Mouse (Mus musculus) intestine, embryonic 16.5 days (tissue): Measurements from ENCODE around the gene Kcnab2. TPM values are rescaled to one million over a fixed set of nuclear protein-coding genes. Genes with fewer than 3 reads are reported as not detected.

ENCODE experiments used
- ATAC-seq: fragments of 200-750 bp; cut with Nextera tagmentation; 2 replicates; pipeline ENCODE4 v1.8.0; 2017; ENCODE audit warnings: moderate TSS enrichment, moderate library complexity
- H3K27ac ChIP-seq: fragments of 300-500 bp; sonication (generic); 2 replicates; pipeline ENCODE4 v1.5.1; 2014; ENCODE audit warnings: mild to moderate bottlenecking, low read length
- H3K27me3 ChIP-seq: fragments of 300-500 bp; sonication (generic); replicated peaks from 2 replicates; pipeline ENCODE4 v1.6.1; 2014; ENCODE audit warnings: low read length, control low read depth, mixed read lengths; ENCODE audit not compliant: control insufficient read depth, insufficient read depth
- H3K36me3 ChIP-seq: fragments of 300-500 bp; sonication (generic); 2 replicates; pipeline ENCODE4 v1.6.1; 2014; ENCODE audit warnings: low read length, control low read depth; ENCODE audit not compliant: control insufficient read depth, insufficient read depth
- H3K4me1 ChIP-seq: fragments of 300-500 bp; sonication (generic); 2 replicates; pipeline ENCODE4 v1.6.1; 2014; ENCODE audit warnings: low read length, control low read depth, mixed read lengths; ENCODE audit not compliant: control insufficient read depth, insufficient read depth
- H3K4me2 ChIP-seq: fragments of 300-500 bp; sonication (generic); 2 replicates; pipeline ENCODE4 v1.6.1; 2014; ENCODE audit warnings: low read depth, low read length, control low read depth
- H3K4me3 ChIP-seq: fragments of 300-500 bp; sonication (generic); 2 replicates; pipeline ENCODE4 v1.5.1; 2014; ENCODE audit warnings: mild to moderate bottlenecking, low read length
- H3K9ac ChIP-seq: fragments of 300-500 bp; sonication (generic); 2 replicates; pipeline ENCODE4 v1.6.1; 2014; ENCODE audit warnings: low read depth, low read length
- H3K9me3 ChIP-seq: fragments of 300-500 bp; sonication (generic); 2 replicates; pipeline ENCODE4 v1.6.1; 2016; ENCODE audit warnings: low read length, control low read depth; ENCODE audit not compliant: control insufficient read depth
- WGBS: fragments of 180-500 bp; shearing (Covaris S2); extraction: QIAGEN DNeasy Blood & Tissue Kit; methylation state at CpG from one replicate; pipeline ENCODE4 v1.1.7; 2014; 5-methylcytosine and 5-hydroxymethylcytosine counted together
- polyA plus RNA-seq: library from polyadenylated mRNA; unstranded; fragments of >200 nt; fragmentation: Nextera tagmentation; extraction: Ambion mirVana; gene quantifications from 2 replicates; pipeline ENCODE4 v1.2.1, GENCODE M21; 2015

The Kcnab2 gene
- 3.3 and 4.4 TPM in 2 replicates for polyA plus RNA-seq

DNA sequence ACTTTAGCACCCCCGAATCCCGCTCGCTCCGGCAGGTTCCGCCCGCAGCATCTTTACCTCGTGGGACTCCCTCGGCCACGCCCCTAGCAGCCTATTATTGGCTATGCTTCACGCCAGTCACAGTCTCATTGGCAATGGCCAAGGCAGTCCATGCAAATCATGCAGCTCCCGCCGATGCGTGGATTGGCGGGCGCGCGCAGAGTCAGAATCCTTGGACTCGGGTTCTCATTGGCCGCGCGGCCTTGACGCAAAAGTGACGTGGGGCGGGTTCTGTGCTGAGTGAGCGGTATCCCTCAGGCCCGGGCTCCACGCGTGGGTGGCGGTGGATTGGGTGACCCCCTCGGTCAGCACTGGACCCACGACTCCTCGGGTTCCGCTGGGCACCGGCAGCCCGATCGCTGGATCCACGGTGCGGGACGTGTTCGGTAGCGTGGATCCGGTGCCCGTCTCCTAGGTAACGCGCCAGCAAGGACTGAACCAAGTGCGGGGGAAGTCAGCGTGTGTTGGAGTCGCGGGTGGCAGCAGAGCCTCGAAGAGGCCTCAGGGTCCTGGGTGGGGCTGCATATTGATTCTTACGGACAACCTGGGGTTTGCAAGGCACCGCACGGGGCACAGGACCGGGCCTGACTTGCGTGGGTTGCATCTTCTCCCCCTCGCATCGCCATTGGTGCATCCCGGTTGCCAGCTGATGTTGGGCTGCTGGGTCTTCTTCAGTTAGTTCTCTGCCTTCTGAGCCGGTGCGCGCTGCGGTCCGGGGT is at the start of gene Kcnab2:
Kcnab2 (minus strand) TSS at position 406 of the 758 bp plus-strand sequence.
- peaks cover 12% of the 10 kb centered on the region for H3K27me3 ChIP-seq
- peak; percentile 99 for ATAC-seq
- H3K27ac ChIP-seq, result peak within 1 kb of the TSS; percentile 35; the same call in 1 of the 2 replicates
- no peaks in the 10 kb centered on the region for H3K36me3 ChIP-seq
- H3K4me3 ChIP-seq, result peak within 1 kb of the TSS; percentile 80
- under 1% methylated on average over 63 of the region's 63 CpGs for WGBS
- H3K9me3 ChIP-seq, result 0 out of 2 replicates have a peak, but pooled peaks cover 3% of the 10 kb centered on the region
- peaks cover 13% of the 10 kb centered on the region for H3K4me1 ChIP-seq
- H3K4me2 ChIP-seq, result peak within 1 kb of the TSS; percentile 88
- H3K9ac ChIP-seq, result peak within 1 kb of the TSS; percentile 75

DNA sequence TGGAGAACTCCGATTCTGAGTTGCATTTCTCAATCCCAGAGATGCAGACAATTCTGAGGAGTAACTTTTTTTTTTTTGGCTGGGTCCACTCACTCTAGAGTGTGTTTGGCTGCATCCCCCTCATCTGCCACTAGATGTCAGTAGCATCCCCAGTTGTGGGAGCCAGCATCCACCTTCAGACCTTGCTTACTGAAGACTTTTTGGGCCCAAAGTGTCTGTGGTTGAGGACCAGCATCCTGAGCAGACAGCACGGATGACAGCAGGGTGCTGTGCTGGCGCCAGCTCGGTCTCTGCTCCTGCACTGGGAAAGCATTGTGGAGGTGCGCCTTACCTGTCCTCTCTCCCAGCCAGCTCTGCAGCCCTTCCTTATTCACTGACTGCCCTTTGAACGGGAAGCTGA is 42.4 kb upstream of the Kcnab2 start:
- H3K36me3 ChIP-seq, result no peaks in the 10 kb centered on the region
- H3K9ac ChIP-seq, result no peak overlapping the region
- no peaks in the 10 kb centered on the region for H3K27me3 ChIP-seq
- no peak overlapping the region for H3K4me2 ChIP-seq
- H3K4me1 ChIP-seq, result no peaks in the 10 kb centered on the region
- 32% methylated on average over 6 of the region's 6 CpGs for WGBS
- no peak overlapping the region for H3K4me3 ChIP-seq
- H3K27ac ChIP-seq, result no peak overlapping the region
- H3K9me3 ChIP-seq, result no peaks in the 10 kb centered on the region
- ATAC-seq, result no peak

DNA sequence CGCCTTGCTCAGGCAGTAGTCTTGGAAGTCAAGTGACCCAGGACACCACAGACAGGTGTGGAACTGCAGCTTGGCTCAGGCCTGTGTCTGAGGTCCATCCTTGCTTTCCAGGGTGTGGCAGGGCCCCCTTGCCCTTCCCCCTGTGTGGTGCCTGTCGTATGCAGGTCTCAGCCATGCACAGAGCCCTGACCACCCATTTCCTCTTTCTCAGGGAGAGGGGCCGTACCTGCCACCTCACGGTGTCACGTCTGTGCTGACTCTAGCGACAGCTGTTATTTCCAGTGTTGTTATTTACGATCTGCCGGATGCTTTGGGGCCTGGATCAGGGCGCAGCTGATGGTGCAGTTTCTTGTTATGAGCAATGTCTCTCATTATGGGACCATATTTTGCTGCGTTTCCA is 41.4 kb upstream of the Kcnab2 start:
- WGBS, result 71% methylated on average over 10 of the region's 10 CpGs
- H3K9me3 ChIP-seq, result no peaks in the 10 kb centered on the region
- no peak overlapping the region for H3K27ac ChIP-seq
- H3K4me2 ChIP-seq, result no peak overlapping the region
- no peak overlapping the region for H3K4me3 ChIP-seq
- no peak overlapping the region for H3K9ac ChIP-seq
- no peak for ATAC-seq
- H3K36me3 ChIP-seq, result no peaks in the 10 kb centered on the region
- no peaks in the 10 kb centered on the region for H3K27me3 ChIP-seq
- H3K4me1 ChIP-seq, result no peaks in the 10 kb centered on the region

DNA sequence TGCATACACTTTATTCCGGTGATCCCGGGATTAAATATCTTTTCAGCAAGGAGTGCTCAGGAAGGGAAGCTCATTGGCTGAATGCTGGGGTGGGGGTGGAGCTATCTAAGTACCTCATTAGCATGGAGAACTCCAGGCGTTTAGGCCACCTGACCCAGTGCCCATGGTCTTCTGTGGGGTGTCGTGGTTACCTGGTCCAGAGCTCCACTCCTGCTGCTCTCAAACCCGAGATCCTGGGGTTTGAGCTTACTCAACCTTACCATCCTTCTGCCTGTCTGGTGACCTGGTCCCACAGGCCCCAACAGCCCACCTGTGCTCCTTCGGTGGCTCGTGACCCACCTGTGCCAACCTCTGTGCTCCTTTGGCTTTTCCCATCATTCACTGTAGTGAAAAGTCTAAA is 37.2 kb upstream of the Kcnab2 start:
- no peak overlapping the region for H3K9ac ChIP-seq
- ATAC-seq, result no peak
- WGBS, result 78% methylated on average over 7 of the region's 7 CpGs
- H3K27me3 ChIP-seq, result no peaks in the 10 kb centered on the region
- no peak overlapping the region for H3K4me2 ChIP-seq
- no peaks in the 10 kb centered on the region for H3K9me3 ChIP-seq
- H3K27ac ChIP-seq, result no peak overlapping the region
- H3K4me3 ChIP-seq, result no peak overlapping the region
- H3K36me3 ChIP-seq, result no peaks in the 10 kb centered on the region
- no peaks in the 10 kb centered on the region for H3K4me1 ChIP-seq

DNA sequence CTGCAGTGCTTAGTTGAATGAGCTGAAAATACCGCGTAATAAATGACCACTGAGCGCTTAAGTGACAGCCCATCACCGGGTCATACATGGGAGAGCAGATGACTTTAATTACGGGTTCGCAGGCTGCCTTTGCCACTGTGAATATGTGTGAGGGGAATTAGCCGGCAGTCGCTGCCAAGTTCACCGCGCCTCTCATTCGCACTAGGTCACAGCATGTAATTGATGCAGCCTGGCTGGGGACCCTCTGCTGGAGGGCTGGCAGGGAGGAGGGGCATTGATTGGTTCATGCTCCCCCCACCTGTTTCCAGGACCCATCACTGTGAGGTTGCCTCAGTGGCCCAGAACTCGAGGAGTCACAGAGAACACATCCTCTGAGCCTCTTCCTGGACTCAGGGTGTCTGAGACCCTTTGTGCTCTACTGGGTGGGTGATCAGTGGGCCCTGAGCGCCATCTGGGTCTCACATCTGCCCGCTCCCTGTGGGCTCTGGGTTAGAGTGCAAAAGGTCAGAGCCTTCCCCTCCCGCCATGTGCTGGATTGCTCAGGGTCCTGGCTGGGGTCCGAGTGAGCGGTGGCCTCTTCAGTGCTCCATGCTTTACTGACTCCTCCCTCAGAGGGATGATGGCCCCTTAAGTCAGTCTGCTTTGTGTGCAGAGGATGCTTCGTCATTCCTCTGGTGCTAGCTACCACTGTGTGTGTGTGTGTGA is 34.7 kb upstream of the Kcnab2 start:
- 67% methylated on average over 18 of the region's 18 CpGs for WGBS
- no peak for ATAC-seq
- no peaks in the 10 kb centered on the region for H3K27me3 ChIP-seq

DNA sequence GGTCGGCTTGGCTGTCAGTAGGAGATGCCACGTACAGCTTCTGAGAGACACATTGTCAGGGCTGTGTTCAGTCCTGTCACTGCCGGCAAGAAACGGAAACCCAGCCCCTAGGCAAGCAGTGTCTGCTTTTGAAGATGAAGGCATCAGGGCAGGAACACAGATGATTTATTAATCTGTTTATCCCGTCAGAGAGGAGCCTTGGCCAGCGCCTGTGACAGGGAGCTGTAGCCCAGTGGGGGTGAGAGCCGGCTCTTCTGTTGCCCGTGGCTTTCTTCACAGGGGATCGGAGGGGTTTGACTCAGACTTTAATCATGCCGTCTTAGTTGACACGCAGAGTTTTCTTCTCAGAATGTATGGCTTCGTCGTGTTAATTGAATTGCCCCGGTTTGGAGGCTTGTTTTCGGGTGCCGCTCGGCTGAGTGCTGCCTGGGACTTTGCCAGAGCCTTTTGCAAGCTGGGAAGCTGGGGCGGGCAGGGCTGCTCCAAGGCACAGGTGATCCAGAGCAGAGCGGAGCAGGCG is 16.7 kb upstream of the Kcnab2 start:
- H3K27ac ChIP-seq, result no peak overlapping the region
- 32% methylated on average over 20 of the region's 20 CpGs for WGBS
- no peak overlapping the region for H3K9ac ChIP-seq
- H3K27me3 ChIP-seq, result no peaks in the 10 kb centered on the region
- no peak overlapping the region for H3K4me2 ChIP-seq
- no peaks in the 10 kb centered on the region for H3K36me3 ChIP-seq
- ATAC-seq, result no peak
- no peaks in the 10 kb centered on the region; the same call in 1 of the 2 replicates for H3K9me3 ChIP-seq
- H3K4me3 ChIP-seq, result no peak overlapping the region
- H3K4me1 ChIP-seq, result no peaks in the 10 kb centered on the region

More for the DNA sequence above, 34.7 kb upstream of the Kcnab2 start:
- Histone ChIP-seq H3K4me3 (no peak overlapping the region), H3K4me2 (no peak overlapping the region), H3K4me1 (no peaks in the 10 kb centered on the region), H3K36me3 (peaks cover 6% of the 10 kb centered on the region; the same call in 1 of the 2 replicates), H3K9ac (no peak overlapping the region), H3K9me3 (0 out of 2 replicates have a peak, but pooled peaks cover 2% of the 10 kb centered on the region), H3K27ac (no peak overlapping the region)

DNA sequence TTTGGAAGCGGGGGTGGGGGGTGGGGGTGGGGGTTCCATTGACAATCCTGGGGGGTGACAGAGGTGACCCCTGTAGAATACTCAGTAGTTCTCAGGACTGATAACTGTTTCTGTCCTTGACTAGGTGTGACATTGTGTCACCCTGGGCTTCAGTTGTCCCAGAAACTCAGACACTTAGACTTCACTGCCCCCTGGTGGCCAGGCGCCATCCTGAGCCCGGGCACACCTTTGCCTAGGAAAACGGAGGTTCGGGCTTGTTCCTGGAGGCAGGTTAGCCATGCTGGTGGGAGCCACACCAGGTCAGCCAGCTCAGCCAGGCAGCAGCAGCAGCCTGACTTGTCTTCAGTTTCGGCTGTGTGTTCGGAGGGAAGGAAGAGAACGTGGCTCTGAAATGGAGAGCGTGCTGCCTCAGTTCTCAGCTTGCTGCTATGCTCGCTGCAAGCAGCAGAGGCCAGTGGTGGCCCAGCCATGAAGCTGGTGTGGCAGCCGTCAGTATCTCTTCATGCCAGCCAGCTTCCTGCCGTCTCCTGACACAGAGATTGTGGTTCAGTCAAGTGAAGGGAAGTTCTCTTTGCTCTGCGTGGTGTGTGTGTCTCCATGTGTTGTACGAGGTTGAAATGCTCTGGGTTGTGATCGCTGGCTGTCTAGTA is 13.7 kb upstream of the Kcnab2 start:
- no peak overlapping the region for H3K27ac ChIP-seq
- no peak for ATAC-seq
- 58% methylated on average over 15 of the region's 15 CpGs for WGBS

DNA sequence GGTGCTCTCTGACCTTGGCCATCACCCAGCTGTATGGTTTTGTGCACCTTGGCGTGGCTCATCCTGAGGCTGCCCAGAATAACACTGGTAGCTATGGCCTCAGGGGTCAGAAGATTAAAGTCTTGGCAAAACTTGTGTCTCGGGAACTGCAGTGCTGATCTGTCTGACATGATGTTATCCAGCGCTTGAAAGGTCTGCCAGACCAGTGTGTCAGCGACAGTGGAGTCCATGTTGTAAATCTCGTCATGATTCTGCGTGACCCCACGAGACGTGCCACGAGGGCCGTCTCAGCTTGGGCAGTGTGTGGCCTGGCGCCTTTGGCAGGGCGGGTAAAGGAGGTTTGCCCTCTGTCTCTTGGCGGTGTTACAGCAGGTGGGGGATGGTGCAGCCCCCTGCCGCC is 12.6 kb upstream of the Kcnab2 start:
- WGBS, result 75% methylated on average over 14 of the region's 14 CpGs
- Histone ChIP-seq H3K4me2 (no peak overlapping the region), H3K4me3 (no peak overlapping the region), H3K4me1 (no peaks in the 10 kb centered on the region), H3K9ac (no peak overlapping the region), H3K27me3 (no peaks in the 10 kb centered on the region), H3K9me3 (no peaks in the 10 kb centered on the region), H3K27ac (no peak overlapping the region), H3K36me3 (no peaks in the 10 kb centered on the region)
- ATAC-seq, result no peak

More for the DNA sequence above, 13.7 kb upstream of the Kcnab2 start:
- H3K9me3 ChIP-seq, result no peaks in the 10 kb centered on the region; the same call in 1 of the 2 replicates
- no peak overlapping the region for H3K4me2 ChIP-seq
- H3K4me1 ChIP-seq, result no peaks in the 10 kb centered on the region
- H3K36me3 ChIP-seq, result no peaks in the 10 kb centered on the region
- no peaks in the 10 kb centered on the region for H3K27me3 ChIP-seq
- H3K9ac ChIP-seq, result no peak overlapping the region
- no peak overlapping the region for H3K4me3 ChIP-seq

DNA sequence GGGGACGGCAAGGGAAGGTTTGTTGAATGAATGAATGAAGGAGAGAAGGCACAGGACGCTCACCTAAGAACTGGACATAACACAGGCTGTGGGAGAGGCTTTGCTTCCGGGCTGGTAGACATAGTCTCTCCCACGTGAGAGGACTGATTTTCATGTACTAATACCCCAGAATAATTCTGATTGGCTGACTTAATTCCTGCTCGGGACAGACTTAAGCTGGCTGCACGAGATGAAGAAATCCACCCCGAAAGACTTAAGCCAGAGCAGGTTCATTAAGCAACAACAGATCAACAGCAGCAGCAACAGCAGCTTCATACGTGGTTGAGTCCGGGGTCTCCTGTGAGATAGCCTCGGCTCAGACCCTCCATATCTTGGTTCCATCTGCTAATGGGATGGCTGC is 10.4 kb upstream of the Kcnab2 start:
- no peak overlapping the region for H3K27ac ChIP-seq
- no peak overlapping the region for H3K4me3 ChIP-seq
- no peak overlapping the region for H3K9ac ChIP-seq
- no peaks in the 10 kb centered on the region for H3K27me3 ChIP-seq
- 84% methylated on average over 10 of the region's 10 CpGs for WGBS
- H3K9me3 ChIP-seq, result no peaks in the 10 kb centered on the region
- no peaks in the 10 kb centered on the region for H3K4me1 ChIP-seq
- no peaks in the 10 kb centered on the region for H3K36me3 ChIP-seq
- H3K4me2 ChIP-seq, result no peak overlapping the region
- no peak for ATAC-seq
